Mouse (Mus musculus) hindbrain, embryonic 12.5 days (tissue): ENCODE data around the gene Ppcdc. TPM values are rescaled to one million over a fixed set of nuclear protein-coding genes. Genes with fewer than 3 reads are reported as not detected.

ENCODE experiments used
- ATAC-seq: fragments of 200-750 bp; cut with Nextera tagmentation; 2 replicates; pipeline ENCODE4 v1.8.0; 2017; ENCODE audit warnings: moderate TSS enrichment; ENCODE audit not compliant: low FRiP score
- H3K27ac ChIP-seq: fragments of 300-500 bp; sonication (generic); 2 replicates; pipeline ENCODE4 v1.5.1; 2016; ENCODE audit warnings: mild to moderate bottlenecking
- H3K27me3 ChIP-seq: fragments of 300-500 bp; sonication (generic); 2 replicates; pipeline ENCODE4 v1.6.1; 2016; ENCODE audit warnings: mild to moderate bottlenecking
- H3K36me3 ChIP-seq: fragments of 300-500 bp; sonication (generic); 2 replicates; pipeline ENCODE4 v1.6.1; 2016; ENCODE audit warnings: mild to moderate bottlenecking
- H3K4me1 ChIP-seq: fragments of 300-500 bp; sonication (generic); 2 replicates; pipeline ENCODE4 v1.6.1; 2016
- H3K4me2 ChIP-seq: fragments of 300-500 bp; sonication (generic); replicated peaks from 2 replicates; pipeline ENCODE4 v1.6.1; 2016; ENCODE audit warnings: mild to moderate bottlenecking
- H3K4me3 ChIP-seq: fragments of 300-500 bp; sonication (generic); 2 replicates; pipeline ENCODE4 v1.5.1; 2016; ENCODE audit warnings: mild to moderate bottlenecking
- H3K9ac ChIP-seq: fragments of 300-500 bp; sonication (generic); 2 replicates; pipeline ENCODE4 v1.6.1; 2016; ENCODE audit warnings: mild to moderate bottlenecking, moderate library complexity
- H3K9me3 ChIP-seq: fragments of 300-500 bp; sonication (generic); replicated peaks from 2 replicates; pipeline ENCODE4 v1.6.1; 2016; ENCODE audit warnings: mild to moderate bottlenecking
- WGBS: fragments of 180-500 bp; shearing (Covaris S2); methylation state at CpG from one replicate; pipeline ENCODE4 v1.1.7; 2016; 5-methylcytosine and 5-hydroxymethylcytosine counted together
- polyA plus RNA-seq: library from polyadenylated mRNA; unstranded; fragments of >200 nt; fragmentation: Nextera tagmentation; extraction: Ambion mirVana; gene quantifications from 2 replicates; pipeline ENCODE4 v1.2.1, GENCODE M21; 2016

Gene Ppcdc
- polyA plus RNA-seq, 1 experiment from 2014 or later, result 24.6 TPM

DNA sequence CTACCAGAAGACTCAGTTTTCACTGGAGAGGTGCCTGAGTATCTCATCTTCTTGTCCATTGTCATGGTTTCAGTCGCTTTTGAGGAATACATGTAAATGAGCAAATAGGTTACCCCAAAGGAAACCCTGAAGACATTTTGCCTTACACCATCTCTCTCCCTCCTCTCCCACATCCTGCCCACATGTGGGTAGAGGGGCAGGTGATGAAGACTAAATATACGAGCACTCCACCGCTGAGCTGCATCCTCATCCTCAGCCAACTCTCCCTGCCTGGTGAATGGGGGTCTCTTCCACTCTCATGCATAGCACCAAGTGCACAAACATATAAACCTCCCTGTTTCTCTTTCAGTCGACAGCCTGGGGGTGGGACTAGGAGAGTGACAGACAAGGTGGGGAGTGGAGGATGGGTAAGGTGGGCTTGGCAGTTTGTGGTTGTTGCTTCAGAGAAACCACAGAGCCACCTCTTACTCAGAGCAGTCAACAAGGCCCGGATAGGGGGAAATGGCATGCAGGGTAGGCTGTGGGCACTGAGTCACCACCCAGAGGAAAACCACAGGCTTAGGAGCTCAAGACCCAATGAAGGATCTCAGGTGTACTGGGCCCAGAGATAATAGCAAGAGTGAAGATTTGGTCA, 100.2 kb downstream of the Ppcdc start:
- 80% methylated on average over 5 of the region's 5 CpGs for WGBS
- no peaks in the 10 kb centered on the region for H3K36me3 ChIP-seq

DNA sequence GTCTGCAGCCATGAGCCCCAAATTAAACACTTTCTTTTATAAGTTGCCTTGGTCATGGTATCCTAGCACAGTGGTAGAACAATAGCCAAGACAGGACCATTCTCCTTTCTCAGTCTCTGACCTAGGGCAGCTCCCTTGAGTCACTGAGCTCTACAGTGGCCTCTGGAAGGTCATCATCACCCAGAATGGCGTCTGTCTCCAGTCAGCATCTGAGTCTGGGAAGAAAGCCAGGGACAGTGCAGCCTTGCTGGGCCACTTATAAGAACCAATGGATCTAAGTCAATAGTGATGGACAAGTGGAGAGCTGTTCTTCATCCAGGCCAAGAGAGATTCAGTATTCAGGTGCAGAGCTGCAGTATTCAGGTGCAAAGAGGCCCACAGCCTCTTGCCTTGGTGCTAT, 101.2 kb downstream of the Ppcdc start:
- Histone ChIP-seq H3K4me1 (no peaks in the 10 kb centered on the region), H3K9ac (no peak overlapping the region), H3K27ac (no peak overlapping the region), H3K27me3 (no peaks in the 10 kb centered on the region), H3K36me3 (no peaks in the 10 kb centered on the region), H3K4me3 (no peak overlapping the region), H3K4me2 (no peak overlapping the region), H3K9me3 (peaks cover 5% of the 10 kb centered on the region; the same call in 1 of the 2 replicates)
- ATAC-seq, result no peak
- WGBS, result 64% methylated on average over 1 of the region's 1 CpGs

More for the DNA sequence above, 100.2 kb downstream of the Ppcdc start:
- Histone ChIP-seq H3K9ac (no peak overlapping the region), H3K4me2 (no peak overlapping the region), H3K4me3 (no peak overlapping the region), H3K27ac (no peak overlapping the region), H3K9me3 (peaks cover 5% of the 10 kb centered on the region; the same call in 1 of the 2 replicates), H3K4me1 (no peaks in the 10 kb centered on the region), H3K27me3 (no peaks in the 10 kb centered on the region)
- no peak for ATAC-seq

Other genes starting within 250 kb of the Ppcdc start
- not detected in 2 replicates for gene Trcg1, start 203.6 kb downstream of the Ppcdc start, polyA plus RNA-seq
- 8.1 TPM in 2 replicates for gene 1700017B05Rik, start 177.5 kb downstream of the Ppcdc start, polyA plus RNA-seq
- 47.5 and 49.9 TPM in 2 replicates for gene Scamp5, start 27.9 kb upstream of the Ppcdc start, polyA plus RNA-seq
- gene Rpp25, start 63.9 kb upstream of the Ppcdc start, polyA plus RNA-seq, result 7.3 and 7.6 TPM in 2 replicates
- 655 and 680 TPM in 2 replicates for gene Cox5a, start 81.2 kb upstream of the Ppcdc start, polyA plus RNA-seq
- gene Fam219b, start 97.4 kb upstream of the Ppcdc start, polyA plus RNA-seq, result 20.0 and 21.0 TPM in 2 replicates
- gene Mpi, start 112.6 kb upstream of the Ppcdc start, polyA plus RNA-seq, result 59.2 and 61.4 TPM in 2 replicates
- 61.9 and 63.3 TPM in 2 replicates for gene Scamp2, start 120.8 kb upstream of the Ppcdc start, polyA plus RNA-seq
- gene Ulk3, start 149.3 kb upstream of the Ppcdc start, polyA plus RNA-seq, result 20.0 and 20.1 TPM in 2 replicates
- 0.08 and 0.27 TPM in 2 replicates for gene Cplx3, start 166.2 kb upstream of the Ppcdc start, polyA plus RNA-seq
- not detected in 2 replicates for gene Lman1l, start 180.7 kb upstream of the Ppcdc start, polyA plus RNA-seq
- gene Csk, start 213.5 kb upstream of the Ppcdc start, polyA plus RNA-seq, result 38.3 and 41.6 TPM in 2 replicates
- not detected in 2 replicates for gene Cyp1a2, start 243.6 kb upstream of the Ppcdc start, polyA plus RNA-seq
- 0.12 TPM in 1 of 2 replicates, not detected in the other for gene Cyp1a1, start 247.8 kb upstream of the Ppcdc start, polyA plus RNA-seq